Mouse (Mus musculus): Measurements from ENCODE around the gene Snhg11. TPM values are rescaled to one million over a fixed set of nuclear protein-coding genes. Genes with fewer than 3 reads are reported as not detected.
A peak's percentile ranks its signal among the peaks of the same experiment; 100 is the strongest.
"Not testable (repeated sequence)": the region's sequence is repeated elsewhere in the genome, so short reads cannot be mapped to it uniquely, and the experiment has no call there.

The Snhg11 gene
- total RNA-seq, 1 experiment = 15.9 TPM

- Histone ChIP-seq H3K9me3 (ENCODE audit: control insufficient read depth, insufficient read depth, low read depth, low read length) (no peaks in the 10 kb centered on the region), H3K27ac (ENCODE audit: insufficient read depth, low read depth, low read length, poor library complexity, severe bottlenecking) (no peak overlapping the region), H3K9ac (ENCODE audit: insufficient read depth, low read depth, low read length, poor library complexity, severe bottlenecking) (no peak overlapping the region), H3K36me3 (ENCODE audit: control insufficient read depth, insufficient read depth, low read length, poor library complexity, severe bottlenecking) (no peaks in the 10 kb centered on the region), H3K4me1 (ENCODE audit: control insufficient read depth in 2 of 2, insufficient read depth in 2 of 2, low read length in 2 of 2, poor library complexity in 1 of 2) (peaks cover 3 to 6% of the 10 kb centered on the region in 2 experiments; a peak in 2 of 4 replicates), H3K4me3 (ENCODE audit: insufficient read depth in 1 of 2, low read depth in 1 of 2, low read length in 2 of 2, poor library complexity in 1 of 2, severe bottlenecking in 1 of 2) (no peak overlapping the region)
- TF ChIP-seq HCFC1 (IDR thresholded peaks at IDR 0.05; ENCODE audit: borderline replicate concordance, insufficient read depth, low read length) (no peak), ZC3H11A (IDR thresholded peaks at IDR 0.05; ENCODE audit: borderline replicate concordance, low read depth, low read length) (no peak), ZNF384 (IDR thresholded peaks at IDR 0.05; ENCODE audit: low read depth, low read length) (no peak), CHD2 (IDR thresholded peaks at IDR 0.05; ENCODE audit: low read depth, low read length) (no peak), MAFK (IDR thresholded peaks at IDR 0.05; ENCODE audit: insufficient read depth, low read depth, low read length) (no peak)
- in situ Hi-C loops (cut with MboI; ENCODE audit: low sequenced_read_pairs in 2 of 2, unreplicated experiment in 2 of 2) = no loop called here
- no peak for DNase-seq (ENCODE audit: low read depth, low spot score)
Observed at GRCm38 (mm10) chr2:158389421-158389820, 14.0 kb downstream of the Snhg11 start.

DNA sequence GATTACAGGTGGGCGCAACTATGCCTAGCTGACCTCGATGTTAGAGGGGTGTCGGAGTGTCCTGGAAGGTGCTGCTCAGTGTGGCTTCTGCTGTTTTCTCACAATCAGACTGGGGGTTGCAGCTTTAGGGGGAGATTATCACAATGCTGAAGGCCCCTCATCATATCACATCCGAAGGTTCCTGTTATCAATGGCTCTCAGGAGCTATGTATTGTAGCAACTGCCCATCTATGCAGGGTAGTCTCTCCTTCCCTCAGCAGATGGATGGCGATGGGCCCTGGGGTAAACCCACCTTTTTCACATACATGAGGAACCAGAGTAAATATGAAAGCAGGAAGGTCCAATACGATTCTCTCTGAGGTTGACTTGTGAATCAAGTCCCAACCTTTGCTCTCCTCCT lies 20.9 kb downstream of the Snhg11 start:
- in situ Hi-C loops (cut with MboI; ENCODE audit: low sequenced_read_pairs in 2 of 2, unreplicated experiment in 2 of 2) = no loop called here
- H3K9ac ChIP-seq (ENCODE audit: insufficient read depth, low read depth, low read length, poor library complexity, severe bottlenecking) = no peak overlapping the region
- no peak for DNase-seq (ENCODE audit: low read depth, low spot score)
- H3K4me1 ChIP-seq (ENCODE audit: control insufficient read depth in 2 of 2, insufficient read depth in 2 of 2, low read length in 2 of 2, poor library complexity in 1 of 2) = no peaks in the 10 kb centered on the region
- no peaks in the 10 kb centered on the region for H3K9me3 ChIP-seq (ENCODE audit: control insufficient read depth, insufficient read depth, low read depth, low read length)
- no peaks in the 10 kb centered on the region for H3K36me3 ChIP-seq (ENCODE audit: control insufficient read depth, insufficient read depth, low read length, poor library complexity, severe bottlenecking)
- H3K4me3 ChIP-seq (ENCODE audit: insufficient read depth in 1 of 2, low read depth in 1 of 2, low read length in 2 of 2, poor library complexity in 1 of 2, severe bottlenecking in 1 of 2) = no peak overlapping the region
- no peak for TF ChIP-seq ZC3H11A (IDR thresholded peaks at IDR 0.05; ENCODE audit: borderline replicate concordance, low read depth, low read length)
- no peak for TF ChIP-seq ZNF384 (IDR thresholded peaks at IDR 0.05; ENCODE audit: low read depth, low read length)
- TF ChIP-seq HCFC1 (IDR thresholded peaks at IDR 0.05; ENCODE audit: borderline replicate concordance, insufficient read depth, low read length) = no peak
- no peak for TF ChIP-seq MAFK (IDR thresholded peaks at IDR 0.05; ENCODE audit: insufficient read depth, low read depth, low read length)
- TF ChIP-seq CHD2 (IDR thresholded peaks at IDR 0.05; ENCODE audit: low read depth, low read length) = no peak
- H3K27ac ChIP-seq (ENCODE audit: insufficient read depth, low read depth, low read length, poor library complexity, severe bottlenecking) = no peak overlapping the region

DNA sequence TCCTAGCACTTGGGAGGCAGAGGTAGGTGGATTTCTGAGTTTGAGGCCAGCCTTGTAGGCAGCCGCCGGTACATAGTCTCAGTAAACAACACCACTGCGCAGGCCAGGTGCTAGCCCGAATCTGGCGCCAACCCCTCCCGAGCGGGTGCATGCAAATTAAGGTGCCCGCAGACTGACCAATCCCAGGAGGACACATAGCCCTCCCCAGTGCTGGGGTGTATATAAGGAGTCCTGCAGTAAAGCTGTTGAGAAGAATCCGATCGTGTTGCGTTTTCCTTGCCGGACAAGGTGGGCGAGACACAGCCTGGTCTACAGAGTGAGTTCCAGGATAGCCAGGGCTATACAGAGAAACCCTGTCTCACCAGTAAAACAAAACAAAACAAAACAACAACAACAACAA lies 21.7 kb downstream of the Snhg11 start:
- H3K4me1 ChIP-seq (ENCODE audit: control insufficient read depth in 2 of 2, insufficient read depth in 2 of 2, low read length in 2 of 2, poor library complexity in 1 of 2); H3K4me3 ChIP-seq (ENCODE audit: insufficient read depth in 1 of 2, low read depth in 1 of 2, low read length in 2 of 2, poor library complexity in 1 of 2, severe bottlenecking in 1 of 2); DNase-seq (ENCODE audit: low read depth, low spot score); H3K9ac ChIP-seq (ENCODE audit: insufficient read depth, low read depth, low read length, poor library complexity, severe bottlenecking); in situ Hi-C loops (cut with MboI; ENCODE audit: low sequenced_read_pairs in 2 of 2, unreplicated experiment in 2 of 2); H3K36me3 ChIP-seq (ENCODE audit: control insufficient read depth, insufficient read depth, low read length, poor library complexity, severe bottlenecking); H3K9me3 ChIP-seq (ENCODE audit: control insufficient read depth, insufficient read depth, low read depth, low read length); H3K27ac ChIP-seq (ENCODE audit: insufficient read depth, low read depth, low read length, poor library complexity, severe bottlenecking): not testable (repeated sequence)

- no peak overlapping the region for H3K9ac ChIP-seq (ENCODE audit: insufficient read depth, low read depth, low read length, poor library complexity, severe bottlenecking)
- no peaks in the 10 kb centered on the region for H3K9me3 ChIP-seq (ENCODE audit: control insufficient read depth, insufficient read depth, low read depth, low read length)
- no peaks in the 10 kb centered on the region for H3K4me1 ChIP-seq (ENCODE audit: control insufficient read depth in 2 of 2, insufficient read depth in 2 of 2, low read length in 2 of 2, poor library complexity in 1 of 2)
- in situ Hi-C loops (cut with MboI; ENCODE audit: low sequenced_read_pairs in 2 of 2, unreplicated experiment in 2 of 2) = no loop called here
- TF ChIP-seq ZC3H11A (IDR thresholded peaks at IDR 0.05; ENCODE audit: borderline replicate concordance, low read depth, low read length) (no peak), CHD2 (IDR thresholded peaks at IDR 0.05; ENCODE audit: low read depth, low read length) (no peak), HCFC1 (IDR thresholded peaks at IDR 0.05; ENCODE audit: borderline replicate concordance, insufficient read depth, low read length) (no peak), ZNF384 (IDR thresholded peaks at IDR 0.05; ENCODE audit: low read depth, low read length) (no peak), MAFK (IDR thresholded peaks at IDR 0.05; ENCODE audit: insufficient read depth, low read depth, low read length) (no peak)
- H3K36me3 ChIP-seq (ENCODE audit: control insufficient read depth, insufficient read depth, low read length, poor library complexity, severe bottlenecking) = no peaks in the 10 kb centered on the region
- no peak for DNase-seq (ENCODE audit: low read depth, low spot score)
- no peak overlapping the region for H3K4me3 ChIP-seq (ENCODE audit: insufficient read depth in 1 of 2, low read depth in 1 of 2, low read length in 2 of 2, poor library complexity in 1 of 2, severe bottlenecking in 1 of 2)
- no peak overlapping the region for H3K27ac ChIP-seq (ENCODE audit: insufficient read depth, low read depth, low read length, poor library complexity, severe bottlenecking)
Observed at GRCm38 (mm10) chr2:158402915-158403314, 27.5 kb downstream of the Snhg11 start.

- Histone ChIP-seq H3K9ac (ENCODE audit: insufficient read depth, low read depth, low read length, poor library complexity, severe bottlenecking) (peak overlapping the region; percentile 68), H3K27ac (ENCODE audit: insufficient read depth, low read depth, low read length, poor library complexity, severe bottlenecking) (no peak overlapping the region)
Observed at GRCm38 (mm10) chr2:158408997-158409594, 33.7 kb downstream of the Snhg11 start.

More at GRCm38 (mm10) chr2:158408997-158409594, 33.7 kb downstream of the Snhg11 start:
- Histone ChIP-seq H3K4me3 (ENCODE audit: insufficient read depth in 1 of 2, low read depth in 1 of 2, low read length in 2 of 2, poor library complexity in 1 of 2, severe bottlenecking in 1 of 2) (peak overlapping the region; percentile 51 to 59), H3K9me3 (ENCODE audit: control insufficient read depth, insufficient read depth, low read depth, low read length) (no peaks in the 10 kb centered on the region), H3K4me1 (ENCODE audit: control insufficient read depth in 2 of 2, insufficient read depth in 2 of 2, low read length in 2 of 2, poor library complexity in 1 of 2) (peaks cover 0 to 4% of the 10 kb centered on the region in 2 experiments; a peak in 1 of 4 replicates), H3K36me3 (ENCODE audit: control insufficient read depth, insufficient read depth, low read length, poor library complexity, severe bottlenecking) (no peaks in the 10 kb centered on the region)
- TF ChIP-seq ZNF384 (IDR thresholded peaks at IDR 0.05; ENCODE audit: low read depth, low read length) = no peak
- TF ChIP-seq HCFC1 (IDR thresholded peaks at IDR 0.05; ENCODE audit: borderline replicate concordance, insufficient read depth, low read length) = no peak
- no peak for TF ChIP-seq ZC3H11A (IDR thresholded peaks at IDR 0.05; ENCODE audit: borderline replicate concordance, low read depth, low read length)
- TF ChIP-seq CHD2 (IDR thresholded peaks at IDR 0.05; ENCODE audit: low read depth, low read length) = no peak
- TF ChIP-seq MAFK (IDR thresholded peaks at IDR 0.05; ENCODE audit: insufficient read depth, low read depth, low read length) = no peak
- no peak for DNase-seq (ENCODE audit: low read depth, low spot score)
- in situ Hi-C loops (cut with MboI; ENCODE audit: low sequenced_read_pairs in 2 of 2, unreplicated experiment in 2 of 2) = no loop called here

All from ES-E14 (cell line).